ENCODE assay signal across 16 mouse cellular contexts in the genomic region with DNA sequence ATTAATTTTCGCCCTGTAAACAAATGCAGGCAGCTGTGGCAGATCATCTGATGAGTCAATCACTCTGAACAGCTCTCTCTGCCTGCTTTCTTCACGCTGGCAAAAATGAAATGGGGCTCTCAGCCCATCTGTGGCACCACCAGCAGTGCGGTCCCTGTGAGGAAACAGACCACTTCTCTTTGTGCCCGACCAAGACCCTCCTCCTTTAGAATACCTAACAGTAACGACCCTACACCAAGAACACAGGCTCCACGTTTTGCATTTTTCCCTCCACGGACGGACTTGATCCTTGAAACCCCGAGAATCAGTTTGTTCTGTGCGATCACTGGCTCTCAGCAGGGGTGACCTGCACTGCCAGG.
DNase-seq lines count a peak whose midpoint lies in the region; ATAC-seq lines count a peak whose summit lies in the region.
"Had no signal": no experiment of that assay in that cellular context is flagged by ENCODE, and none has a peak within 500 bp of the region (broad histone marks: within the 10 kb centered on the region; RNA-seq: fewer than 3 reads in every experiment).

No protein-coding gene starts in this region.

- no peaks in the 10 kb centered on the region for H3K9me3 ChIP-seq in kidney, embryonic 16.5 days (ENCODE audit: low read length)
- no peaks in the 10 kb centered on the region for H3K9me3 ChIP-seq in kidney, embryonic 14.5 days (ENCODE audit: control insufficient read depth, low read length)
- no peaks in the 10 kb centered on the region for H3K9me3 ChIP-seq in hindbrain, embryonic 13.5 days
- no peaks in the 10 kb centered on the region for H3K9me3 ChIP-seq in midbrain, embryonic 13.5 days
- H3K9me3 ChIP-seq: heart, embryonic 12.5 days; limb, embryonic 12.5 days had no signal

- H3K36me3 ChIP-seq in kidney, embryonic 16.5 days (ENCODE audit: insufficient read depth, low read length) = no peaks in the 10 kb centered on the region
- no peaks in the 10 kb centered on the region for H3K36me3 ChIP-seq in kidney, embryonic 14.5 days (ENCODE audit: control insufficient read depth, insufficient read depth, low read length)
- no peaks in the 10 kb centered on the region for H3K36me3 ChIP-seq in hindbrain, embryonic 13.5 days
- no peaks in the 10 kb centered on the region for H3K36me3 ChIP-seq in midbrain, embryonic 13.5 days
- H3K36me3 ChIP-seq: heart, embryonic 12.5 days; limb, embryonic 12.5 days had no signal

- WGBS in kidney, embryonic 16.5 days = 51% methylated on average over 10 of the region's 10 CpGs
- 60% methylated on average over 10 of the region's 10 CpGs for WGBS in kidney, embryonic 14.5 days
- WGBS in hindbrain, embryonic 13.5 days = 48% methylated on average over 10 of the region's 10 CpGs
- WGBS in midbrain, embryonic 13.5 days = 35% methylated on average over 10 of the region's 10 CpGs

- H3K4me3 ChIP-seq in kidney, embryonic 16.5 days (ENCODE audit: low read length) = no peak overlapping the region
- no peak overlapping the region for H3K4me3 ChIP-seq in kidney, embryonic 14.5 days (ENCODE audit: low read length)
- no peak overlapping the region for H3K4me3 ChIP-seq in hindbrain, embryonic 13.5 days
- H3K4me3 ChIP-seq in midbrain, embryonic 13.5 days (replicated peaks) = no peak overlapping the region
- H3K4me3 ChIP-seq: heart, embryonic 12.5 days; limb, embryonic 12.5 days had no signal

- no peaks in the 10 kb centered on the region; the same call in 1 of the 2 replicates for H3K27me3 ChIP-seq in kidney, embryonic 16.5 days (ENCODE audit: insufficient read depth, low read length)
- no peaks in the 10 kb centered on the region; the same call in 1 of the 2 replicates for H3K27me3 ChIP-seq in kidney, embryonic 14.5 days (ENCODE audit: control insufficient read depth, insufficient read depth, low read length)
- no peaks in the 10 kb centered on the region for H3K27me3 ChIP-seq in hindbrain, embryonic 13.5 days
- H3K27me3 ChIP-seq in midbrain, embryonic 13.5 days = no peaks in the 10 kb centered on the region
- H3K27me3 ChIP-seq: heart, embryonic 12.5 days had no signal

- H3K9ac ChIP-seq in kidney, embryonic 16.5 days (replicated peaks; ENCODE audit: low read length) = no peak overlapping the region
- H3K9ac ChIP-seq in kidney, embryonic 14.5 days (ENCODE audit: low read depth, low read length) = no peak overlapping the region
- H3K9ac ChIP-seq in hindbrain, embryonic 13.5 days = peak overlapping the region; percentile 20; the same call in 1 of the 2 replicates
- no peak overlapping the region for H3K9ac ChIP-seq in midbrain, embryonic 13.5 days (replicated peaks)
- H3K9ac ChIP-seq: heart, embryonic 12.5 days; limb, embryonic 12.5 days; liver, embryonic 14.5 days had no signal

- H3K4me2 ChIP-seq in kidney, embryonic 16.5 days (replicated peaks; ENCODE audit: low read depth, low read length) = no peak overlapping the region
- no peak overlapping the region for H3K4me2 ChIP-seq in kidney, embryonic 14.5 days (replicated peaks; ENCODE audit: low read depth, low read length)
- H3K4me2 ChIP-seq in hindbrain, embryonic 13.5 days = no peak overlapping the region
- 0 out of 2 replicates have a peak overlapping the region, but pooled peaks have one; percentile 9 for H3K4me2 ChIP-seq in midbrain, embryonic 13.5 days (replicated peaks)
- H3K4me2 ChIP-seq: heart, embryonic 12.5 days; limb, embryonic 12.5 days had no signal

- no peak overlapping the region for H3K27ac ChIP-seq in kidney, embryonic 16.5 days (ENCODE audit: low read length)
- H3K27ac ChIP-seq in kidney, embryonic 14.5 days (ENCODE audit: low read depth, low read length) = no peak overlapping the region
- peak overlapping the region; percentile 87 for H3K27ac ChIP-seq in hindbrain, embryonic 13.5 days
- peak overlapping the region; percentile 72 for H3K27ac ChIP-seq in midbrain, embryonic 13.5 days
- H3K27ac ChIP-seq: kidney, postnatal 0 days; limb, embryonic 12.5 days; liver, embryonic 14.5 days had no signal

- peak; percentile 28; the same call in 1 of the 2 replicates for ATAC-seq in kidney, embryonic 16.5 days (ENCODE audit: low FRiP score, low TSS enrichment)
- no peak for ATAC-seq in kidney, embryonic 14.5 days (ENCODE audit: low FRiP score, low TSS enrichment)
- peak; percentile 52; the same call in 1 of the 2 replicates for ATAC-seq in hindbrain, embryonic 13.5 days (ENCODE audit: low FRiP score)
- no peak; the same call in 1 of the 2 replicates for ATAC-seq in midbrain, embryonic 13.5 days
- ATAC-seq: intestine, embryonic 16.5 days had no signal

- peaks cover 14% of the 10 kb centered on the region for H3K4me1 ChIP-seq in kidney, embryonic 16.5 days (ENCODE audit: insufficient read depth, low read length)
- H3K4me1 ChIP-seq in kidney, embryonic 14.5 days (ENCODE audit: control insufficient read depth, insufficient read depth, low read length) = peaks cover 27% of the 10 kb centered on the region; the same call in 1 of the 2 replicates
- peaks cover 53% of the 10 kb centered on the region for H3K4me1 ChIP-seq in hindbrain, embryonic 13.5 days (replicated peaks)
- H3K4me1 ChIP-seq in midbrain, embryonic 13.5 days (replicated peaks) = peaks cover 60% of the 10 kb centered on the region

- no peak for DNase-seq in heart, adult 11 months
- DNase-seq in frontal cortex, postnatal 36 days (ENCODE audit: low spot score in 2 of 2) = no peak
- DNase-seq in frontal cortex, adult 2 months (ENCODE audit: extremely low spot score in 1 of 2, low spot score in 1 of 2) = no peak
- no peak for DNase-seq in right cerebral cortex, postnatal 25 days
- DNase-seq: embryo, embryonic 11 days; gastrocnemius, postnatal 36 days; thymus, postnatal 25 days had no signal

Comparison
In these comparisons a context has a peak if more than half of its experiments do, and no peak if none do; other contexts are left out.
1. ATAC-seq: peak in kidney, embryonic 16.5 days (single experiment) and hindbrain, embryonic 13.5 days (single experiment); none in kidney, embryonic 14.5 days (single experiment) and midbrain, embryonic 13.5 days (single experiment).
2. H3K27ac ChIP-seq: peak in hindbrain, embryonic 13.5 days (single experiment) and midbrain, embryonic 13.5 days (single experiment); none in kidney, embryonic 16.5 days (single experiment) and kidney, embryonic 14.5 days (single experiment).